Mouse (Mus musculus) E14TG2a.4 (cell line): ENCODE data around the gene Fam186a.

ENCODE experiments used
- CTCF ChIP-seq: conservative IDR thresholded peaks from 2 replicates; pipeline ENCODE4 v1.5.1; 2014; ENCODE audit warnings: low read length
- POU5F1 ChIP-seq: IDR thresholded peaks from 2 replicates; pipeline ENCODE4 v1.6.1; 2014; ENCODE audit warnings: low read length, borderline replicate concordance

DNA sequence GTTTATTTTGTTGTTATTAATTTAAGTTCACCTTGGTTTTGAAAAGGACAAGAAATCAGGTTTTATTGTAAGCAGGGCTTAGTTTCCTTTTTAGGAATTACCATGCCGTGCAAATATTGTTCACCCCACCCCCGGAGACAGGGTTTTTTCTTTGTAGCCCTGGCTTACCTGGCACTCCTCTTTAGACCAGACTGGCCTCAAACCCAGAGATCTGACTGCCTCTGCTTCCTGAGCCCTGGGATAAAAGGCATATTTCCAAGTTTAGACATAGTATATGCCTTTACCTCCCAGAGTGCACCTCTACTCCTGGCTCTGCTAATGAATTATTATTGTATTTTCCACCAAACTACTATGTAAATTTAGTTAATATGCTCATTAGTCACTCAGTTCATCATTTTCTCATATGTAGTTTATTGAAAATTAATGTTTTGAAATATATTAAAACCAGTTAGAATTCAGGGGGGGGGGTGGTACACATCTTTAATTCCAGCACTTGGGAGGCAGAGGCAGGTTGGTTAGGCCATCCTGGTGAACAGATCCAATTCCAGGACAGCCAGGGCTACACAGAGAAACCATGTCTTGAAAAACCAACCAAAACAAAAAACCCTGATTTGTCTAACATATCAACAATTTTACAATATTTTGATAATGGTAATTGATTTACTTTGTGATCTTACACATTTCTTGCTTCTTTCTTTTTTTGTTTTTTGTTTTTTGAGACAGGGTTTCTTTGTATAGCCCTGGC lies 7.8 kb upstream of the Fam186a start:
- TF ChIP-seq CTCF (no peak), POU5F1 (no peak)
